Mouse (Mus musculus): Measurements from ENCODE around the gene Sbno1. TPM values are rescaled to one million over a fixed set of nuclear protein-coding genes. Genes with fewer than 3 reads are reported as not detected.

The Sbno1 gene
- polyA plus RNA-seq, 1 experiment from 2014 or later = 30.6 TPM

- H3K4me2 ChIP-seq (ENCODE audit: low read depth, low read length) = peak within 1 kb of the TSS; percentile 90
- no peaks in the 10 kb centered on the region for H3K36me3 ChIP-seq (replicated peaks; ENCODE audit: insufficient read depth, low read length)
- H3K4me1 ChIP-seq (ENCODE audit: insufficient read depth) = peaks cover 32% of the 10 kb centered on the region
- WGBS (ENCODE audit: insufficient replicate concordance) = under 1% methylated on average over 34 of the region's 34 CpGs
- TF ChIP-seq CTCF (IDR thresholded peaks at IDR 0.05; ENCODE audit: low read depth) = peak; percentile 25; the same call in 1 of the 2 replicates
- peak; percentile 69; the same call in 1 of the 2 replicates for TF ChIP-seq EP300 (IDR thresholded peaks at IDR 0.05; ENCODE audit: low read depth)
- H3K4me3 ChIP-seq (ENCODE audit: low read depth, low read length) = peak within 1 kb of the TSS; percentile 76
- peak within 1 kb of the TSS; percentile 87 for H3K9ac ChIP-seq (replicated peaks)
- ATAC-seq = peak; percentile 98
- H3K27ac ChIP-seq (ENCODE audit: low read depth) = peak within 1 kb of the TSS; percentile 86
- H3K9me3 ChIP-seq (ENCODE audit: low read length) = no peaks in the 10 kb centered on the region
- H3K27me3 ChIP-seq (ENCODE audit: insufficient read depth, low read length) = no peaks in the 10 kb centered on the region
- peak; percentile 97 for DNase-seq
These were observed 13.8 kb upstream of the Sbno1 start, which contains the start of gene Kmt5a for GRCm38 (mm10) chr5:124439447-124440093. TSS of gene Kmt5a (plus strand) at chr5:124439930.

- H3K9me3 ChIP-seq (ENCODE audit: low read length) = no peaks in the 10 kb centered on the region
- H3K4me3 ChIP-seq (ENCODE audit: low read depth, low read length) = peak overlapping the region; percentile 76
- WGBS (ENCODE audit: insufficient replicate concordance) = 57% methylated on average over 5 of the region's 5 CpGs
- H3K4me1 ChIP-seq (ENCODE audit: insufficient read depth) = peaks cover 24% of the 10 kb centered on the region
- peak overlapping the region; percentile 90 for H3K4me2 ChIP-seq (ENCODE audit: low read depth, low read length)
- no peak for TF ChIP-seq EP300 (IDR thresholded peaks at IDR 0.05; ENCODE audit: low read depth)
- TF ChIP-seq CTCF (IDR thresholded peaks at IDR 0.05; ENCODE audit: low read depth) = no peak
- H3K27ac ChIP-seq (ENCODE audit: low read depth) = peak overlapping the region; percentile 78
- no peak for ATAC-seq
- H3K9ac ChIP-seq (replicated peaks) = peak overlapping the region; percentile 35
- no peak for DNase-seq
- H3K27me3 ChIP-seq (ENCODE audit: insufficient read depth, low read length) = no peaks in the 10 kb centered on the region
- H3K36me3 ChIP-seq (replicated peaks; ENCODE audit: insufficient read depth, low read length) = no peaks in the 10 kb centered on the region
These were observed 12.9 kb upstream of the Sbno1 start for GRCm38 (mm10) chr5:124438746-124439145.

DNA sequence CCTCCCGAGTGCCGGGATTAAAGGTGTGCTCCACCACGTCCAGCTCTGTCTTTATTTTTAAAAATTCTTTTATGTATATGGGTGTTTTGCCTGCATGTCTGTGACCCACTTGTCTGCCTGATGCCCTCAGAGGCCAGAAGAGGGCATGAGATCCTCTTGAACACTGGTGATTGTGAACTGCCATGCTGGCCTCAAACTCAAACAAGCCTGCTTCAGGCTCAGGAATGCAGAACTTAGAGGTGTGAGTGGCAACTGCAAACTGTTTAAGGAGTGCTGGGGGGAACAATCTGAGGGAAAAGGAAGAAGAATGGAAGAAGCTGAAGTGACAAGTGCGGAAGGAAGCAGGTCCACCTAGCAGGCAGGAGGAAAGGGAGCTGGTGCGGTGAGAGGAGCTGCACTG is 12.4 kb upstream of the Sbno1 start:
- WGBS (ENCODE audit: insufficient replicate concordance) = 58% methylated on average over 5 of the region's 5 CpGs
- Histone ChIP-seq H3K36me3 (replicated peaks; ENCODE audit: insufficient read depth, low read length) (no peaks in the 10 kb centered on the region), H3K9ac (replicated peaks) (no peak overlapping the region; the same call in 1 of the 2 replicates), H3K4me1 (ENCODE audit: insufficient read depth) (peaks cover 23% of the 10 kb centered on the region), H3K9me3 (ENCODE audit: low read length) (no peaks in the 10 kb centered on the region), H3K27me3 (ENCODE audit: insufficient read depth, low read length) (no peaks in the 10 kb centered on the region), H3K4me3 (ENCODE audit: low read depth, low read length) (no peak overlapping the region), H3K4me2 (ENCODE audit: low read depth, low read length) (peak overlapping the region; percentile 90; the same call in 1 of the 2 replicates), H3K27ac (ENCODE audit: low read depth) (peak overlapping the region; percentile 56)
- TF ChIP-seq EP300 (IDR thresholded peaks at IDR 0.05; ENCODE audit: low read depth) (no peak), CTCF (IDR thresholded peaks at IDR 0.05; ENCODE audit: low read depth) (peak; percentile 71)
- ATAC-seq = no peak
- peak; percentile 43 for DNase-seq

GRCm38 (mm10) chr5:124433048-124433447 is 7.2 kb upstream of the Sbno1 start:
- no peak for ATAC-seq
- WGBS (ENCODE audit: insufficient replicate concordance) = 68% methylated on average over 2 of the region's 2 CpGs
- no peaks in the 10 kb centered on the region for H3K9me3 ChIP-seq (ENCODE audit: low read length)

GRCm38 (mm10) chr5:124432398-124433012 is 6.7 kb upstream of the Sbno1 start:
- H3K9ac ChIP-seq (replicated peaks) = no peak overlapping the region
- no peaks in the 10 kb centered on the region for H3K9me3 ChIP-seq (ENCODE audit: low read length)
- no peak overlapping the region for H3K27ac ChIP-seq (ENCODE audit: low read depth)
- peak; percentile 76 for ATAC-seq
- peak; percentile 67 for DNase-seq
- H3K4me3 ChIP-seq (ENCODE audit: low read depth, low read length) = no peak overlapping the region
- TF ChIP-seq CTCF (IDR thresholded peaks at IDR 0.05; ENCODE audit: low read depth) (peak; percentile 87), EP300 (IDR thresholded peaks at IDR 0.05; ENCODE audit: low read depth) (no peak)
- H3K4me2 ChIP-seq (ENCODE audit: low read depth, low read length) = no peak overlapping the region
- no peaks in the 10 kb centered on the region for H3K36me3 ChIP-seq (replicated peaks; ENCODE audit: insufficient read depth, low read length)
- H3K27me3 ChIP-seq (ENCODE audit: insufficient read depth, low read length) = no peaks in the 10 kb centered on the region
- no peaks in the 10 kb centered on the region for H3K4me1 ChIP-seq (ENCODE audit: insufficient read depth)

More at GRCm38 (mm10) chr5:124433048-124433447, 7.2 kb upstream of the Sbno1 start:
- Histone ChIP-seq H3K36me3 (replicated peaks; ENCODE audit: insufficient read depth, low read length) (no peaks in the 10 kb centered on the region), H3K4me3 (ENCODE audit: low read depth, low read length) (no peak overlapping the region), H3K9ac (replicated peaks) (no peak overlapping the region), H3K4me1 (ENCODE audit: insufficient read depth) (no peaks in the 10 kb centered on the region), H3K27me3 (ENCODE audit: insufficient read depth, low read length) (no peaks in the 10 kb centered on the region), H3K27ac (ENCODE audit: low read depth) (no peak overlapping the region), H3K4me2 (ENCODE audit: low read depth, low read length) (no peak overlapping the region)
- DNase-seq = no peak
- TF ChIP-seq CTCF (IDR thresholded peaks at IDR 0.05; ENCODE audit: low read depth) = no peak
- no peak for TF ChIP-seq EP300 (IDR thresholded peaks at IDR 0.05; ENCODE audit: low read depth)

- H3K4me1 ChIP-seq (ENCODE audit: insufficient read depth) = peaks cover 12% of the 10 kb centered on the region
- H3K27me3 ChIP-seq (ENCODE audit: insufficient read depth, low read length) = no peaks in the 10 kb centered on the region
- peak overlapping the region; percentile 72; the same call in 1 of the 2 replicates for H3K27ac ChIP-seq (ENCODE audit: low read depth)
- 88% methylated on average over 10 of the region's 10 CpGs for WGBS (ENCODE audit: insufficient replicate concordance)
- no peaks in the 10 kb centered on the region for H3K9me3 ChIP-seq (ENCODE audit: low read length)
- H3K36me3 ChIP-seq (replicated peaks; ENCODE audit: insufficient read depth, low read length) = no peaks in the 10 kb centered on the region
- ATAC-seq = no peak
- no peak for TF ChIP-seq CTCF (IDR thresholded peaks at IDR 0.05; ENCODE audit: low read depth)
- no peak for TF ChIP-seq EP300 (IDR thresholded peaks at IDR 0.05; ENCODE audit: low read depth)
- H3K4me2 ChIP-seq (ENCODE audit: low read depth, low read length) = peak overlapping the region; percentile 76
- peak overlapping the region; percentile 94; the same call in 1 of the 2 replicates for H3K4me3 ChIP-seq (ENCODE audit: low read depth, low read length)
- H3K9ac ChIP-seq (replicated peaks) = peak overlapping the region; percentile 47; the same call in 1 of the 2 replicates
- no peak for DNase-seq
These were observed 772 bp upstream of the Sbno1 start for GRCm38 (mm10) chr5:124426475-124427071.

Data from liver, postnatal 0 days (tissue).